Mouse (Mus musculus) left cerebral cortex, postnatal 36 days (tissue): Measurements from ENCODE around the gene 4930452B06Rik. TPM values are rescaled to one million over a fixed set of nuclear protein-coding genes. Genes with fewer than 3 reads are reported as not detected.
A peak's percentile ranks its signal among the peaks of the same experiment; 100 is the strongest.

ENCODE experiments used
- DNase-seq, 2 experiments: peaks; one replicate each; pipeline ENCODE4 v3.0.0; 2021 to 2022; ENCODE audit warnings: low spot score in 2 of 2, mixed read lengths in 1 of 2
- intact Hi-C: fragments of 180-260 bp; cut with DNase I; formaldehyde crosslinking; loops from one replicate; pipeline ENCODE4 v1.15.1; 2025
- total RNA-seq, 2 experiments: library from RNA; stranded (reverse); gene quantifications; 2 replicates each; pipeline ENCODE4 v1.2.3; 2021

The 4930452B06Rik gene
- total RNA-seq, 2 experiments from 2014 or later, result 10.1 to 10.5 TPM

DNA sequence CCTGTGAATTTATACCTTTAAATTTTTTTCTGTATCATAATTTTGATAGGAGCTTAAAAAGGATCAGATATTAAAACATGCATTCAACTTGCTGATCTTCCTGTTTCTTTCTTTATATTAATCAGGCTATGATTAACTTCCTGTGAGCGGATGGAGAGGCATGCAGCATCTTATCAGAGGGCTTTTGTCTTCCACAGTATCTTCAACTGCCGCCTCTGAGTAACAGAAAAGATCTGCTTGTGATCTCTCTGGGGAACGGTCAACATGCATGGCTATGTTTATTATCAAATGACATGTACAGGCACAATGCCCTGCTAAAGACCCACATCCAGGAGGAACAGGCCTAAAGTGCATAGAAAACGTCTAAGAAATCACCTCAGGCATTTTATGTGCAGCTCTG is 116.9 kb downstream of the 4930452B06Rik start:
- DNase-seq, result no peak
- intact Hi-C loops, result no loop called here

DNA sequence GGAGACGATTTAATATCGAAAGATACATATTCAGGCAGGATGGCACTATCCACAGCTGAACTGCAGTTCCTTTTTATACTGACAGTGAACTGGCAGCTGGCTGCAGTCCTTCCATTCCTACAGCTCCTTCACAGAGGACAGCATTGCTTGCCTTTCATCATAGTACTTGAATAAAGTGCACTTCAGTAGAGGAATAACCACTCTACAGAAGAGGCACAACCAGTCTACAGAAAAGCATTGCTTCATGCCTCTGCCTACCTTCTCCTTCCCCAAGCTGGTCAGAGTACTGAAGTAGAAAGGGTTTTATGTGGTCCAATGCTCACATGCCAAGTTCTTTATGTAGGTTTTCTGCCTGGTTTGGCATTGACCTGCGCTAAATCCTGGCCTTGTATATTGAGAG is 130.0 kb downstream of the 4930452B06Rik start:
- intact Hi-C loops, result no loop called here
- no peak for DNase-seq

DNA sequence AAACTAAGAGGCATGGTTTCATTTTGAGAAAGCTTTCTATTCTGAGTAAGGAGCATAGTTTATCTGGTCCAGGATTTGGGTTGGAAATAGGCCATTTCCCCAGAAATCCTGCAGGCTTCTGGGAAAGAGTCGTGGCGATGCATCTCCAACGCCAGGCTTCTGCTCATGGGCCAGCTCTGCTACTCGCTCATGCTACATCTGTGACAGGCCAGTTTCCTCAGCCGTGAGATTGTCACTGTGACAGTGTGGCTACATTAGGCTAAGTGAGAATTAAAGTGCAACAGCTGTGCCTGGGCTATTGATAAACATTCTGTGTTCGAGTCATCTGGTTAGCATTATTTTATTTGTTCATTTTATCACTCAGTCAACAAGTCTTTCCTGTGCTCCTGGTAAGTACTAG is 140.8 kb downstream of the 4930452B06Rik start:
- intact Hi-C loops, result no loop called here
- no peak for DNase-seq

DNA sequence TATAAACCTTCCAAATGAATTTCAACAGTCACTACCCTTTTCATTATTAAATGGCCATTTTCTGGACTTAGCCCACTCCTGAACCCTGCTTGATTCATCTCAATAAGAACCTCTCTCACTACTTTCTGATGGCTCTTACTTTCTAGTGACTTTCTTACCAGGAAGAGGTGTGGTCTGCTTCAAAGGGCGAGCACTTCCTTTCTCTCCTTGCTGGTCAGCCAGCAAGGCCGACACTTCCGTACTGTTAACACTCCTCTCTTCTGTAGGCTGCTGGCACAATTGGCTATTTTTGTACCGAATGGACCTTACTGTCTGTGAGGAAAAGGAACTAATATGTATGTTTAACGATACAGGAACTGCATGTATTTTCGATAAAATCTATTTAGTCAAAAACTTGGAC is 148.4 kb downstream of the 4930452B06Rik start:
- no peak for DNase-seq
- intact Hi-C loops, result no loop called here

DNA sequence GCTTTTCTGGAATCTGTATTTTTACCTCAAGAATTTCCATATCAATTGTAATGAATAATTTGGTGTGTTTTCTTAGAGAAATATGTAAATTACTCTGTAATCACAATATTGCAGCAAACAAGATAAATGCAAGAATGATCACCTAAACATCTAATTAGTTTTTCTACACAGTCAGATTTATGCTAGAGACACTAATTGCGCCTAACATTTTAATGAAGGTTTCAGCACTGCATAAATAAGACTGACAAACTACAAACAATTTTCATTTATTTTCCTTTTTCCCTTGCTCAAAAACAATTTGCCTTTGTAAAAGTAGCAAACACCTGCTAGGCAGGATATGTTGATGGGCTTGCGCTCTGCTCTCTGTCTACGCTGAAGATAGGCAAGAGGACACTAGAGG is 152.0 kb downstream of the 4930452B06Rik start:
- intact Hi-C loops, result no loop called here

DNA sequence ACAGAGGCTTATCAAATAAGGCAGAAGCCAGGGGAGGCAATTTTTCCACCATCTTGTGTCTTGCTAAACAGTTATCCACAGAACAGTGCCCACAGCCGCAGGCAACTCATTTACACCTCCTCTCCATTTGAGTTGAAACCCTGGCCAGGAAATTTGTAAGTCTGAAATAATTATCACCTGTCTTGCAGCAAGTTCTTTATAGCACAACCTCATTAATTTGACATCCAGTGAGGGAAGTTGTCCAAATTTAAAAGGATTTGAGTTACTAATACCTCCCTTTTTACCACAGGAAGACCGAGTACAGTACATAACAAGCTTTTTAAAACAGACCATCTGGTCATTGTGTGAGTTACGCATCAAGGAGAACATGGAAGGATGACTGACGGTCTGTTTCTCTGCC is 154.8 kb downstream of the 4930452B06Rik start:
- intact Hi-C loops, result no loop called here
- peak in 1 of 2 experiments; percentile 17 for DNase-seq

More for the DNA sequence above, 152.0 kb downstream of the 4930452B06Rik start:
- no peak for DNase-seq

DNA sequence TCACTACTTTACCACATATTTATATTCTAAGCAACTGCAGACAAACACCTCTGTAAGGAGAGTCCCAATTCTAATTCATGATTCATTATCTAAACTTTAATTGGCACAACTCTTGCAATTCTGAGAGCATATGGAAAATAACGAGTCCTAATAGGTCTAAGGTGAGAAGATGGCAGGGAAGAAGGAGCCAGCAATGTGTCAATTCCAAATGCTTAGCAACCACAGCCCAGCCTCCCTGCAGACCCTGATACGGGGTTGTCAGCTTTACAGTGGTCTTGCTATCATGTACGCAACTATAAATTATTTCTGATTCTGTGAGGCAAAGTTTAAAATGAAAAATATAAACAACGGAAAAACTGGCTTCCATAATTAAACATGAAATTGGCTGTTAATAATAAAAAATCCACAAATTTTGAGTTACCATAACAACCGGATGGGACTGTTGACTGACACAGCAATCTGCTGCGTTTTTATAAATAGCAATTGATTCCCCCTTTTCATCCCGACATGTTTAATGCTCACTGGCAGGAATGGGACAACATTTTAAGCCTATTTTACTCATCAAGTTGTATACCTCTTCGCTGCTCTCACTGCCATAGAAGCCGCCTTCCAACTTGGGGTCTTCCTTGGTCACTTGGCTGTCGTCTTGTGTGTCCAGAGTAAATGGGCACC is 155.6 kb downstream of the 4930452B06Rik start:
- intact Hi-C loops, result no loop called here
- no peak for DNase-seq

DNA sequence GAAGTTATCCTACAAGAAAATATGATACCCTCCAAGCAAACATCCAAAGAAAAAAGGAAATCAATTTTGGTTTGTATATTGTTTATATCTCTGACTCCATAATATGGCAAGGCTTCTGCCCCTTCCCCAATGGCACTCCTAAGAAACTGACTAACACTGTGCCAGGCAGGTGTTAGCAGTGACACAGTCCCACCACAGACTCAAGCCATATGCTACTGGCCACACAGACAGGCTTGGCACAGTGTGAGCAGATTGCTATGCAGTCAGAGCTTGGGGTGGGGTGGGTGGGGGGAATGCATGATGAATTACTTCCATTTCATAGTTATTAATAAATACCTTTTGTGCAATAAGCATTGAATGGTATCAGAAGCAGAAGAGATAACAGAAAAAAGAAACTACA is 157.4 kb downstream of the 4930452B06Rik start:
- intact Hi-C loops, result no loop called here

DNA sequence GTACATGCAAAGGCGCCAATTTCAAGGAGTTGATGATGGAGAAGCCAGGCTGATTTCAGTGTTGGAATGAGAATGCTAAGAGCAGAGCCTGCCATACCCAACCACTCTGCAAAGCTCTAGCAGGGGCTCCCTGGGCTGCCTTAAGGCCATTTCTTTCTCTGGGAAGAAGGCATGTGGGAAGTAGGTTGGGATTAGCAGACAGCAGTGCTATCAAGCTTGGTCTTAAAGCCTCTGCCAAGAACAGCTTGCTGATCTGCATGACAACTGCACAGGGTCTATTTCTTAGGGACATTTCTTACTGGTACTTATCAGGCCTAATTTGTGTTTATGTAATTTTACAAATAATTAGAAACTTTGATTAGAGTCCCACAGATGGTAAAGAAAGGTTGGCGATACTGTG is 161.8 kb downstream of the 4930452B06Rik start:
- no peak for DNase-seq

More for the DNA sequence above, 157.4 kb downstream of the 4930452B06Rik start:
- no peak for DNase-seq

DNA sequence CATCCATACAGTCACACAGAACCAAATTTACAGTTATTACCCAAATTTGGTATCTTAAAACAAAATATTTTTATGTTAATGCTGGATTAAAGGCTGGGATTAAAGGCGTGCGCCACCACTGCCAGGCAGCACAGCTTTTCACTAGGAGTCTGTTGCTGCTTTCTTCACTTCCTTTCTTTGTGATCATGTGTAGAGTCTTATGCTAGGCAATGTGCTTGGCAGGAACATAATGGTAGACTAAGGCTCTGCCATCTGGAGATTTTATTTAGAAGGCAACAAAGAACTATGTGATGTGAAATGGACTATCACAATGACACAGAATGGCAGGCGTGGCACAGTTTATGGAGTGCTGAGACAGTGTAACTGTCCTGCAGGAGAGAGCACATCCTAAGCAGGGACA is 162.7 kb downstream of the 4930452B06Rik start:
- no peak for DNase-seq

More for the DNA sequence above, 161.8 kb downstream of the 4930452B06Rik start:
- intact Hi-C loops, result no loop called here

DNA sequence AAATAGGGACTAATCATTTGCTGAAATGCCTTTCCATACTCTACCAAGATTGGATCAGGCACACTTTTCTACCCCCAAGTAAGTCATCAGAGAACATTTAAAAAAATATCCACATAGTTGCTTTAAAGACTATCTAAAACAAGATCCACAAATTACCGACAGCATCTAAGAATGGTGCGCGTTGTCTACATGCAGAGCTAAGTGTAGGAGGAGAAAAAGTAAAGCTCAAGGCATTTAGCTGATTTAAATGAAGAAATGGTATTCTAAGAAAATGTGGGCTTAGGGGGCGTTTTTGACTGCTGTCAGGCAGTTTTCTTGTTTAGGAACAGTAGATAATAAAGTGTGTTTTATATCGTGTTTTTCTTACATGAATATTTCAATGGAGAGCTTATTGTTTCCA is 163.5 kb downstream of the 4930452B06Rik start:
- intact Hi-C loops, result no loop called here
- DNase-seq, result no peak

More for the DNA sequence above, 162.7 kb downstream of the 4930452B06Rik start:
- intact Hi-C loops, result no loop called here

DNA sequence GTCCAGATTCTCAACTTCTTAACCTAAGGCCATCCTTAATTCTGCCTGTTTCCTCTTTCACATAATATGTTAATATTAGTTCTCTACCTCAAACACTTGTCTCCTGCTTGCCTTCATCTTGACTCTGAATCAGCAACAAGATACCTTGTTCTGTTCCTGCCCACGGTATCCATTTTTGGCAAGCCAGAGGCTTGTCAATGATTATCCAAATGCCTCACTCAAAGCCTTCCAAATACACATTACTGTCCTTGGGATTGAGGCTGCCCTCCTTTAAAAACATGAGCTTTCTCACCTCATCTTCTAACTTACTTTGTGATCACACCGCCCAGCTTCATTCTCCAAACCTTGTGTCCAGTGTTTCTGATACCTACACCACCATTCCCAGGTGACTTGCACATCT is 170.3 kb downstream of the 4930452B06Rik start:
- DNase-seq, result no peak
- intact Hi-C loops, result no loop called here

DNA sequence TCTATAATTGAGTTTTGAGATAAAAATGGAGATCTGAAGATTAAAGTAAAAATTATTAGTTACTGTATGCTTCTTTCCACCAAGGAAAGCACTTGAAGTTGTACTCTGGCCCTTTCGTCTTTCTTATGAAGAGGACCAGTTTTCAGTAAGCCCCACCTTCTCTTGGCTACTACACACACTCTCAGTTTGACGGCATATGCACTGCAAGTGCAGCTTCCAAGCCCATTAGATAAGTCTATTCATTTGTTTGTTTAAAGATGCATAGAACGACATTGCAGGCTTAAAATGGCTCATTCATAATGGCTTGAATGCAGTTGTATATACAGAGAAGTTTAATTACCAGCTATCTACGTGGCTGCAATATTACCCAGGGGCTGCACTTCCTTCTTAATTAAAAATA is 171.1 kb downstream of the 4930452B06Rik start:
- intact Hi-C loops, result no loop called here
- no peak for DNase-seq

DNA sequence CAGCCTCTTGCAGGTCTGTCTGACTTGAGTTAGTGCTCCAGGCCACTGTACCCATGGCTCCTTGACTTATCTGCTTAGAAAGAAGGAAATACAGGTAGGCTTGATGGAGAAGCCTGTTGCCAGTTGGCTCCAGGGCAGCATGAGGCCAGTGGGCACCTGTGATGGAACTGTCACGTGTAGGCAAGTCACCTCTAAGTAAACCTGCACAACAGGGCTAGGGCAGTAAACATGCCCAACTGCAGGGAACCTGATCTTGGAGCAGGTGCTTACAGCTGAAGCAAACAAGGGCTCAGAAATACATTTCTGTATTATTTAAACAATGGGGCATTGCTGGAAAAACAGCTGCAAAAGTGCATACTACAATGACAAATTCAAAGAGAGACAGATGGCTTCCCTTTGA is 171.8 kb downstream of the 4930452B06Rik start:
- intact Hi-C loops, result no loop called here
- DNase-seq, result no peak

DNA sequence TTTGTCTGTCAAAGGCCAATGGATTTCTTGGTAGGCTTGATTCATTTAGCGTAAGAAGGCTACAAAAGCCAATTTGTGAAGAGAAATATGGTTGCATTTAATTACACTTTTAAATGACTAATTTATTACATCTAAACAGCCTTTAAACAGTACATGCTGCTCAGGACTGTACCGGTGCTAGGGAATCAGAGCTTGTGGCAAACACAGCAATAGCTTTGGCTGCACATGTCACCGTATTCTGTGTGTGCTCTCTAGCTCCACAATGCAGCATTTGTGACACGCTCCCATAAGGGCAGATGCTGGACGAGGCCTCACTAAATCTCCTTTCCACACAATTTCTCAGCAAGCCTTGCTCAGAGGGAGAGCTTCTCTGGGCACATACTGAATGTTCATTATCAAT is 187.9 kb downstream of the 4930452B06Rik start:
- no peak for DNase-seq
- intact Hi-C loops, result no loop called here

DNA sequence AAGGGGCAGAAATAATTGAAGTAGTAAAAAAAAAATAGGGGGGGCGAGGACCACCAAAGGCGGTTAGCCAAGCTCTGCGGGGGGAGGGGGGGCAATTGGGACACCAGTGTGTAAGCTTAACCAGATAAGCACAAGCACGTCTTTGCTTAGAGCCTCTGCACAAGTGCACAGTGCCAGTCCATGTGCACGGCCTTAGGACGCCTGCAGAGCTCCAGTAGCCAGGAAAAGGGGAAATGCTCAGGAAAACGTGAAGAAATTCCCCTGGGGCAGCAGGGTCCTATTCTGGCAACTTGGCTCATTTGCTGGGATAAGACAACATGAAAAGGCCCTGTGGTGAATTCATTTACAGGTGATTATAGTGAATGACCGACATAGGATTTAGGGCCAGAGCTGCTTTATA is 188.7 kb downstream of the 4930452B06Rik start:
- intact Hi-C loops, result no loop called here
- DNase-seq, result no peak

DNA sequence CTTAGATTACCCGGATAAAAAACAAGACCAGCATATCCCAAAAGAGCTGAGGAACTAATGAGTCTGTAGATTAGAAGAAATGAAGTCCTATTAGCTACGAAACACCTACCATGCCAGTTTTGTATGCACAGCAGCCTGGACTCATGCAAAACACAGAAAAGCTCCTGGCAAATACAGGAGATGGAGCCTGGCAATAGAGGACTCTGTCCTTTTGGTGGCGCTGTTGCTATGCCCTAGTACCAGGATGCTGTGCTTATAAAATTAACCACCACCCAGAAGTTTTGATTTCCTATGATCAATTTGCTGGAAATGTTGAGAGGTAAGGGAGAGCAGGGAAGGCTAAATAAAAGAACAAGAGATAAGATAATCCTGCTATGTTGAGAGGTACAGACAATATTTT is 189.4 kb downstream of the 4930452B06Rik start:
- peak; percentile 37 to 43 for DNase-seq
- intact Hi-C loops, result no loop called here

DNA sequence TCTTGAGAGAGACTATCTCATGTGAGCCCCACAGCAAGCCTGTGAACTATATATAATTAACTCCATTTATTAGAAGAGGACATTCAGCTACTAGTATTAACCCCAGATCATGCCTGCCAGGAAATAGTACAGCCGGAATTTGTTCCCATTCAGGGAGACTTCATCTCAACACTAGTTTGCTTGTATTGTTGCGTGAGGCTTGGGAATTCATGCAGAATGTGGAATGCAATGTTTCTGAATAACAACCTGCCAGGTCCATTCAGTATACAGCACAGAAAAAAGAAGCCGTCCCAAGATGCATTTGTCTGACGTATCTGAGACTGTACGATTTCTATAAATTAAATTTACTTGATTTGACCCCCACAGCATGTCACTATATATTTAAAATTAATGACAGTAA is 190.2 kb downstream of the 4930452B06Rik start:
- intact Hi-C loops, result no loop called here
- no peak for DNase-seq

DNA sequence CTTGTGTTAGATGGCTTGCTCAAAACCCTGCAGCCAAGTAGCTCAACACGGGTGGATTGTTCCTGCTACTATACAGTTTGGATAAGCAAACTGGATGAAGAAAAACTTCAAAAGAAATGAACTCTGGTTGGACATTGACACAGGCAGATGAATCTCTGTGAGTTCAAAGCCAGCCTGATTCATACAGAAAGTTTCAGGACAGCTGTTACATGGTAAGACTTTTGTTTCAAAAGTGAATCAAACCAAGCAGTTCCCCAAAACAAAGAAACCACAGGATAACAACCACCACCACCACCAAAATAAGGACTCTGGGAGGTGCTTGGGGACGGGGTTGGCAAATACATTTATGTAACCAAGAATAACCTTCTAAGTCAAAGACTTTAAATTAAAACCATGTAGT is 193.2 kb downstream of the 4930452B06Rik start:
- intact Hi-C loops, result no loop called here
- no peak for DNase-seq

DNA sequence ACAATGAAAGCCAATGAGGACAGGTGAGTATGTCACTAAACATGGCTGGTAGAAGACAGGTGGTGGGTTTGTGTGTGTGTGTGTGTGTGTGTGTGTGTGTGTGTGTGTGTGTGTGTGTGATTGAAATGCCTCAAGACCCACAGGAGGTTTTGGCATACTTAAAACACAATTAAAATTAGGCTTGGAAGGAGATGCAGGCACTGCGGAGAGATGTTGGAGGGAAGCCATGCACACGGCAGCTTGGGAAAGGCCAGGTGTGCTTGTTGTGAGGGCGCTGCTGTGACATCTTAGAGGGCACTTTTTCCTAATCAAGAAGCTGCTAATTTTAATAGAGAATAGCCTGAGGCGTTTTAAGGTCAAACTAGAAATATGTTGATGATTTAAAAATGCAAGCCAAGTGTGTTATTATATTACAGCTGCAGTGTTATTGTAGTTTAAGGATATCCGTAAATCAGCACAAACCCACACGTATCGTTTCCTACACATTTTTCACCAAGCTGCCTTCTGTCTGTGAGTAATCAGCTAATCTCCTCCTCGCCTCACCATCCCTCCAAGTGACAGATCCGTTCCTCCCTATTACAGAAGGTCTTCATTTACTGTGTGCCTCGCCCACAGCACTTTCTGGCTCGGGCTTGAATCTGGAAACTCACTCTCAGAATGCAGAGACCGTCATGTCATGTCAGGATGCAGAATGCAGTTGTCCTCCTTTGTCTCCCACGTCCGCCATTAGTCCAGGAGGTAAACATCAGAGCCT is 201.5 kb downstream of the 4930452B06Rik start:
- intact Hi-C loops, result loop anchor here (5.0 to 10.0 kb wide), 2 partner anchors 138 to 470 kb away; no protein-coding TSS in a partner anchor
- DNase-seq, result peak in 1 of 2 experiments; percentile 19

DNA sequence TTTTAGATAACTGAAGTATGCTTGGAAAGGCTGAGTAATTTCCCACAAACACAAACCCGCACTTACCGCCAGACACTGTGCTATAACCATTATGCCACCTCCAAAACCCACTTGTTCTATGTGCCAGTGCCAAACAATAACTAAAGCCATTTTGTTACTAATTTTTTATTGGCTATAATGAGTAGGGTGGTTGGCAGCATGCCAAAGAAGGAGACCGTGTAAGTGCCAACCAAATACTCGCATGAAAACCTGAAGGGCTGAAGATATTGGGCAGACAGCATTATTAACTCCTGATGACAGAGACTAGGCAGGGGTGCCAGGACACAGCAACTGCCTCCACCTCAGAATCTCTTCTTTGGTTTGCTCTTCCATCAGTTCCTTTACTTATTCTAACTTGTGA is 203.1 kb downstream of the 4930452B06Rik start:
- intact Hi-C loops, result loop anchor here (5.0 to 10.0 kb wide), 2 partner anchors 139 to 472 kb away; no protein-coding TSS in a partner anchor

More for the DNA sequence above, 203.1 kb downstream of the 4930452B06Rik start:
- no peak for DNase-seq
